Mouse (Mus musculus) yolk sac, embryonic 10.5 days (tissue): ENCODE results near the gene Pdilt.

Experiments used
- DNase-seq: peaks from one replicate; pipeline ENCODE4 v3.0.0-alpha.2; 2017; ENCODE audit warnings: low spot score

Pdilt gene

DNA sequence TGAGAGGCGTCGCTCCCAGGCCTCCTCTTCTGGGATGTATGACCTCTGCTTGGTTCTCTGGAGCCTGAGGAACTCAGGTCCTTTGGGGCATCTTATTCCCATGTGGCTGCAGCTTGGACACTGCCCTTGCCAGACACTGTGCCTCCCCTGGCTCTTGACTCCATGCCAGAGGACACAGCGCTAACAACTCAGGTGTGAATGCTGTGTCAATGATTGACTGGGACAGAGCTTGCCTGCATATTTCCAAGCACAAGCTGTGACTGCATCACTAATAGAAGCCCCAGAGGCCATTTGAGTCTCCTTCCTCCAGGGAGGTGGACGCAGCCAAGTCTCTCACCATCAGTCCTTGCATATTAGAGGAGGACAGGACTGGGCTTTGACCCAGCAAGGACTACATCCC is 12.1 kb downstream of the Pdilt start:
- DNase-seq = no peak

DNA sequence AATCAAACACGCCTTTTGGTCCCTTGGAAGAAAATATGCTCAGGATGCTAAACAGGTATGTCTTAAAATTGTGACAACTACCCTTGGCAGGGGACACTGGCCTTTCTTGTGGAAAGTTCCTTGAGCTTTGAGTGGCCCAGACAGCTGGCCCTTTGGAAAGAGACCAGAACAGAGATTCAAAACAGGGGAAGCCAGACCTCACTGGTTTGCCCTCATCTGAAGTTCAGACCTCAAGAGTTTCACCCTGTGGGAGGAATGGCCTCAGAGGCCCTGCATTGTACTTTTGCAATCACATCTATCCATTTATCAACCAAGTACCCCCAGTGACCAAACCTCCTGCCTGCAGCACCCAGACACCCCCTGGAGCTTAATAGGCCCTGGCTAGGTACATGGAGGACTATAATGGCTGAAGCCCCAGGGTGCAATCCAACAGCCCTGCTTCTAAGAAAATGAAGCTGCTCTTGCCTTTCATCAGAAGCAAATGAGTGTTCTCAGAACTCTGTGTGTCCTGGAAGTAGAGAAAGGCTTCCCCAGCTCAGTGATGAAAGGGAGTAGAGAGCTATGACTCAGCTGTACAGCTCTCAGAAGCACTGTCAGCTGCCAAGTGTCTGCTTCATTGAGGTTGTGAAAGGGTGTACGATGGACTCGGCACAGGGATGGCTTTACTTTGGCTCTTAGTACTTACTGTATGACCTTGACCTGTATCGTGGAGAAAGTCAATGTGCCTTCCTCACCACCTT is 33.1 kb downstream of the Pdilt start:
- DNase-seq = no peak

DNA sequence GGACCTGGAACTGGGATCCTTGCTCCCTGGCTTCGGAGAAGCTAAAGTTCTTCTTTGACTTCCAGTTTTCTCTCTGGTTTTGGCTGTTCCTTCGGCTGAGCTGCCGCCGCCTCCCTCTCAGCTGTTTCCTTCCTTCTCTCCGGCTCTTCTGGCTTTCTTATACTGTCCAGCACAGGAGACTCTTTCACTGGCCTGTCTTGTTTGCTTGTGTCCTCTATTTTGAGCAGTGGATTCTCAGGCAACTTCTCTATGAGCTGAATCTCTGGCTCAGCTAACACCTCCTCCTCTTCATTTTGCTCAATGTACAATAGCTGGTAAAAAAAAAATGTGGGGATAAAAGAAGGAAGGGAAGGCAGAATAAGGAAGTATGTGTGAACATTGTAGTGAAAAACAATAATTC is 36.6 kb downstream of the Pdilt start:
- DNase-seq = no peak

DNA sequence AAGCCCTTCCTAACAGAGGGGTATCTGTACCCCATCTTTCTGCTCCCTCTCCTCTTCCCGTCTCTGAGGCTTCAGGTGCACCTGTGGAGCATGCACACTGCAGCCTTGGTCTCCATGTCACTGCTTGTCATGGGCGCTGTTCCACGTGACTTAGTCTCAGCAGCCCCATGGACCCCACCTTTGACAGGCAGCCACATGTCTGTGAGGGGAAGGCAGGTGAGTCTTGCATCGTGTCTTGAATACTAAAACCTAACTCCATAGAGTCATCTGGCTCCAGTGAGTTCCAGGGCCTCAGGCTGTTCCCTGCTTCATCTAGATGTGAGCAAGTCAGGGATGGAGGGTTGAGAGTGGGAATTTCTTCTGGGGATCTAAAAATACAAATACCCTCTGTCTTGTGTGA is 39.1 kb downstream of the Pdilt start:
- DNase-seq = no peak

DNA sequence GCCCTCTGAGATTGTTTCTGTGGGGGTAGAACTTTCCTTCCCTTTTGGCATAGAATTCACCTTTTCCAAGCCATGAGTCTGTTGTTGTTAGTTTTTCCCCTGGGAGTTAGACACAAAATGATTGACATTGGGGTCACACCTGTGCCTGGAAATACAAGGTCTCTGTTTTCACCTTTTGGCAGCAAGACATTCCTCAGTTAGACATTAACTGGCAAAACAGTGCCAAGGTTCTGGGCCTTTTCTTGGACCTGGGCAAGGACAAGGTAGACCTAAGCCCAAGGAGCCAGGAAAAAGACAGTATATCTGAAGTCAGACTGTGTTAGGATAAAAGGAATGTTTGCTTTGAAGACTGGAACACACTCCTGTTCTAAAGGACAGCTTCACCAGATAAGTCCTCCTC is 44.0 kb downstream of the Pdilt start, which contains the start of gene Umod:
Umod (minus strand) TSS at position 27 of the 400 bp plus-strand sequence.
- no peak for DNase-seq

DNA sequence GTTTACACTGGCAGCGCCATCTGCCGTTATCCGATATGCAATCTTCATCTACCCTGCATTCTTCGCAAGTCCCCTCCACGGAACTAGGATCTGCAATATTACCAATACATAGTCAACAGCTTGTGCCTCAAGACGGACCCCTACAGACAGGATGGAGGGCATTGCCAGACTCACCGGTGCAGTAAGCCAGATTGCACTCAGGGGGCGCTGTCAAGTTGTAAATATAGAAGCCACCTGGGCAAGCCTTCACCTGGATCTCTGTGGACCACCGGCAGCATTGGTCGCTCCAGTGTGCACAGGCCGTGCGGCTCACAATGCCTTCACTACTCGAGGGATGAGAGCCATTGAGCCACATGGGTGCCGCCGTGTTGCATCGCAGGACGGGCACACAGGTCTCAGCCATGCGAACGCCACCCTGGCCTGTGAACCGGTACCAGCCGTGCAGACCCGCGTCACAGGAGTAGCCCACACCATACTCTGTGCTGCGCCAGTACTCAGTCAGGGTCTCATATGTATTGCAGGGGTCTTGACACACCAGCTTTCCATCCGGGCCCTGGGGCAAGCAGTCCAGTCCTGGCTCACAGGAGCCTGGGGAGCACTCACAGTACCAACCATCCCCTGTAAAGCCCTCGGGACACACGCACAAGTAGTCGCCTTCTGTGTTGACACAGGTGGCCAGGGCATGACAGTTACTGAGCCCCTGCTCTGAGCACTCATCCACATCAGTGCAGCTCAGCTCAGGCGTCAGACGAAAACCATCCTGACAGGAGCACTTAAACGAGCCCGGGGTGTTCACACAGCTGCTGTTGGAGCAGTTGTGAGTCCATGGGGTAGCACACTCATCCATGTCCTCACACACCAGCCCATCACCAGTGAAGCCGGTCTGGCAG is 46.5 kb downstream of the Pdilt start:
- DNase-seq = no peak

DNA sequence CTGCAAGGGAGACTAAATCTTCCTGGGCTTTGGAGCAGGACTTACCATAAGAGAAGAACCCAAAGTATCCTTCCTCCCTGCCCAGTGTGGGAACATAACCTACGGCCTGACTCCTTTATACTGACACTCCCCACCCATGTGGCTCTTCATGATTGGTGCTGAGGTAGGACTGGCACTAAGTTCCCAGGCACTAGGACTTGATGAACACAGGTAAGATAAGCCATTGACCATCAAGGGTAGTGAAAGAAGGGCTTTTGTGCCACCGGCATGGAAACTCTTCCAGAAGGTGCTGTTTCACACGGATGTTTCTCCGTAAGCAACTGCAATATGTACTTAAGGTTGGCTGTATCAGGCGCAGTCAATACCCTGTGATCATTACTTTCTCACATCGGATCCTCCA is 64.1 kb downstream of the Pdilt start, which contains the start of gene Gp2:
Gp2 (minus strand) TSS at position 101 of the 400 bp plus-strand sequence.
- DNase-seq = no peak

DNA sequence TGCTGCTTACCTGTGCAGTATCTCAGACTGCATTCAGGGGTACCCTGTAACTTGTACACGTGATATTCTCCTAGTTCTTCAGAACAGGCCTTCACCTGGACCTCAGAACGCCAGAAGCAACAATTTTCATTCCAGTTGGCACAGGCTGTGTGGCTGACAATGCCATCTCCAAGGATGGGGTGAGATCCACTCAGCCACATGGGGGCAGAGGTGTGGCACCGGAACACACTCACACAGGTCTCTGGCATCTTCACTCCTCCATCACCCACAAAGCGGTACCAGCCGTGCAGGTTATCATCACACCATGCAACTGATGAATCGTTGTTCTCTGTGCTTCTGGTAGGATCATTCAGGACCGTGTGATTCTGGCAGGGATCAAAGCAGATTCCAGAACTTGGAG is 69.1 kb downstream of the Pdilt start:
- DNase-seq = no peak

DNA sequence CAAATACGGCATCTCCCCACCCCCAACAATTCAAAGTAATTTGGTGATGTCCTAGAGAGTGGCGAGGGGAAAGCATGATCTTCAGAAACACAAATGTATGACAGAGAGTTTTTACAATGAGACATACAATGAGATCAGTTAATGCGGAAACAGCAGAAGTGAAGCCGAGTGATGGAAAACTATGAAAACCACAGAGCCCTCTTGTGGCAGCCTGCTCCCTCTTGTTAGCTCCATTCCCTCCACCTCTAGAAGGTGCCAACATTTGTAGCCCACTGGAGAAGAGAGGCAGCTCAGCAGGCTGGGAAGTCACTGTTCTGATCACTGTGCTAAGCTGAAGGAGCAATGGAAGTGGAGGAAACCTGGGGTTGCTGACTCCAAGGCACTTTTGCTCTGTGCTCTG is 79.4 kb downstream of the Pdilt start:
- DNase-seq = no peak

DNA sequence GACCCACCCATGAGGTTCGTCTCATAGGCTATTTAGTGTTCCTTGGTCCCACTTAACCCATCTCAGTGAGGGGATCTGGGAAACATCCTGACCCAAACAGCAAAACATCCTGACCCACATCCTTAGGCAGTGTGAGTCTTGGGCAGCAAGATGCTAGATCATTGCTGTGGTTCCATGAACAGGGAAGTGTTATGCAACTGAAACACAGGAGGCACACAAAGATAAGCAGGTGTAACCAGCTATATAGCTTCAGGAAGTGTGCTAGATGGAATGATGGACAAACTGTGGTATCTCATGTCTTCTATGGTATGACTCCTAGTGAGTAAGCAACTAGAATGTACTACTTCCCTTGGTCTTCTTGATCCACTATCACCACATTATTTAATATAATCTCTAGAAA is 81.4 kb downstream of the Pdilt start:
- DNase-seq = no peak
